Mouse (Mus musculus) left cerebral cortex, adult 9 months (tissue): ENCODE results near the gene Llgl1.

Experiments
- DNase-seq, 2 experiments: peaks; one replicate each; pipeline ENCODE4 v3.0.0; 2022; ENCODE audit warnings: low spot score in 2 of 2

Llgl1 gene

GRCm38 (mm10) chr11:60699524-60700075 is at the start of gene Llgl1:
Gene Llgl1, plus strand, starts transcription at chr11:60699723.
- peak in 1 of 2 experiments; percentile 79 for DNase-seq

- DNase-seq = no peak
Observed at GRCm38 (mm10) chr11:60696165-60696564, 3.4 kb upstream of the Llgl1 start.

- DNase-seq = no peak
Observed at GRCm38 (mm10) chr11:60697561-60697960, 2.0 kb upstream of the Llgl1 start.

GRCm38 (mm10) chr11:60698806-60699523 is 558 bp upstream of the Llgl1 start:
- peak; percentile 11 to 22 for DNase-seq

GRCm38 (mm10) chr11:60700320-60701185 is 1.0 kb downstream of the Llgl1 start:
- DNase-seq = peak in 1 of 2 experiments; percentile 10

GRCm38 (mm10) chr11:60701611-60702010 is 2.1 kb downstream of the Llgl1 start:
- peak in 1 of 2 experiments; percentile 7 for DNase-seq

- peak in 1 of 2 experiments; percentile 80 for DNase-seq
Observed at GRCm38 (mm10) chr11:60703131-60703530, 3.6 kb downstream of the Llgl1 start.

- DNase-seq = peak in 1 of 2 experiments; percentile 3
Observed at GRCm38 (mm10) chr11:60704023-60704880, 4.7 kb downstream of the Llgl1 start.

GRCm38 (mm10) chr11:60705255-60705654 is 5.7 kb downstream of the Llgl1 start:
- DNase-seq = no peak

GRCm38 (mm10) chr11:60706076-60706475 is 6.6 kb downstream of the Llgl1 start:
- DNase-seq = peak; percentile 0 to 1

GRCm38 (mm10) chr11:60706696-60707480 is 7.4 kb downstream of the Llgl1 start:
- DNase-seq = peak; percentile 7 to 21

- DNase-seq = peak; percentile 3 to 50
Observed at GRCm38 (mm10) chr11:60707672-60708071, 8.1 kb downstream of the Llgl1 start.

- DNase-seq = peak; percentile 0 to 2
Observed at GRCm38 (mm10) chr11:60708631-60709030, 9.1 kb downstream of the Llgl1 start.

- peak in 1 of 2 experiments; percentile 1 for DNase-seq
Observed at GRCm38 (mm10) chr11:60709481-60710465, 10.2 kb downstream of the Llgl1 start.

- no peak for DNase-seq
Observed at GRCm38 (mm10) chr11:60711218-60711617, 11.7 kb downstream of the Llgl1 start.

GRCm38 (mm10) chr11:60712040-60712439 is 12.5 kb downstream of the Llgl1 start:
- DNase-seq = no peak

- no peak for DNase-seq
Observed at GRCm38 (mm10) chr11:60712639-60713255, 13.2 kb downstream of the Llgl1 start.

GRCm38 (mm10) chr11:60715833-60716232 is 16.3 kb downstream of the Llgl1 start:
- no peak for DNase-seq

GRCm38 (mm10) chr11:60719263-60719662 is 19.7 kb downstream of the Llgl1 start:
- no peak for DNase-seq
